Mouse (Mus musculus) frontal cortex, adult (tissue): ENCODE results near the gene Mtx2.

ENCODE experiments used
- ATAC-seq: cut with Nextera tagmentation; 2 replicates; pipeline ENCODE4 v1.9.2; 2017; ENCODE audit warnings: mild to moderate bottlenecking, moderate library complexity, mixed read lengths; ENCODE audit not compliant: low TSS enrichment

Gene Mtx2

DNA sequence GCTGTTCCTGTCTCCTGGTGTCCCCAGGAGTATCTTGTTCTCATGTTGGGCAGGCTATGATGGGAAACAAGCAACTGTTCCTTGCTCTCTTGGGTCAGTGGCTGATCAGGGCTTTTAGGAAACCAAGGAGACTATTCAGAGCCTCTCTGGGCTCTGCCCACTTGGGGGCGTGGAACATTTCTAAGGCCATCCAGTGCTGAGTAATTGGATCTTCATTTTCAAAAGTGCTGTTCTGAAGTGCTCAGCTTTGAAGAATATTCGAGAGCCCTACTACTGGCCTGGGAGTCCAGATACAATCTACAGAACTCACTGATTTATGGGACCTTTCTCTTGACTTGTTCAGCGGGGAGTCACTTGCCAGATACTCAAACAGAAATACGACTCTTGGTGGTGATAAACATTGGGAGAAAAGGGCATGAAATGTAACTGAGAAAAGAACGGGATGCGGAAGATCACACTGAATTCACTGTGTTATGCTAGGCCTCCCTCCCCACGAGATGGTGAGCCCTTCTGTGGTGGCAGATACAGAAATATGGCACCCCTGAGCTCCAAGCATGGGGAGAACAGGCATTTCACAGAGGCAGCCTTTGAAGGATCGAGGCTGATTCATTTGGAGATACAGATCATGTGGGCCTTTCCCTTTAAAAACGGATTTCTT, 92.4 kb downstream of the Mtx2 start:
- no peak for ATAC-seq

DNA sequence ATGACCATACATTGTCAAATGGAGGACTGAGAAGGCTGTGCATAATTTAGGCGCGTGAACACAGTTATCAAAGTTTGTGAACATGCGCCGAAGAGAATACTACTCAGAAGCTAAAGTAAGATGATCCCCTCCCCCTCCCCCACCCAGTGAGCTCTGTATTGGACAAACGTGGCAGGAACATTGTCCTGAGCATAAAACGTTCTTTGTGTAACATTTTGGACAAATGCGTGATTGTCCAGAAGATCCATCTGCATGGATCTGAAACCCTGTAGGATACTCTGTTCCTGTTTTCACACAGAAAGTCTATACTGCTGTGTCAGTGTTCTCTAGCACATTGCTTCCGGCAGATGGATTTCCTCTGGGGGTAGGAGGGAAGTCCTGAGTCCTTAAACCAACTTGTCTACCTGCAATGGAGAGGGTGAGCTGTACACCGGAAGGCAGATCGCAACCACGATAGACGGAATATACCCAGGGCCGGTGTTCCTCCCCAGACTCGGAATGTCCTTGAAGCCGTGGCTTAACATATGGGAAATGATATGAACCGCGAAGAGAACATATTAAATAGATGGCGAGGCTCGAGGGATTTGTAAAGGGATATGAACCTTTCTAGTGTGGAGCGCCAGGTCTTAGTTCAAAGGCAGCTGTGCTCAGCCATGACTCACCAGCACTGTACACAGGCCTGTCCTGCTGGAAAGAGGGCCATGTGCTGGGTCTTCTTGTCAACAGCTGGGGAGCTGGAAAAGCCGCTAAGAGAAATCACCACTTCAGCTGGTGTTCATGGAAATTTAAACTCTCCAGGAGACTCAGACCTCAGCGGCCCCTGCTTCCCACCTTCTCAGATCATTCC, 100.6 kb downstream of the Mtx2 start:
- ATAC-seq: peak; percentile 62
